Comparison of ENCODE assay signal across 1 mouse cellular context in the genomic region with DNA sequence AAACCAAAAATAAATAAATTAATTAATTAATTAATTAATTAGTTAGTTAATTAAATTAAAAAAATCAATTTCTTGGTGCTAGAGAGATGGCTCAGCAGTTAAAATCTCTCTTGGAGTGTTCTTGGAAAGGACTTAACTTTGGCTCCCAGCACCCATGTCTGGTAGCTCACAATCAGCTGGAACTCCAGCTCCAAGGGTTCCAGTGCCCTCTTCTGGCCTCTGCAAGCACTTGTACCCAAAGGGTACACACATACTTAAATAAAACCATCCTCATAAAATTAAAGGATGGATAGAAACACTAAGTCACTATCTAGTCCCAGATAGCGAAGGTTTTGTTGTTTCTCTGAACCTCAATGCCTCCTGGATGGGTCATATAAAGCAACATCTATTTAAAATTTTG.
TF ChIP-seq lines count a peak whose summit lies in the region.

No protein-coding gene starts in this region.

TF ChIP-seq in CH12.LX, 34 proteins besides CTCF, POLR2A, EP300 and RAD21:
- TF ChIP-seq KAT2A (IDR thresholded peaks at IDR 0.05; ENCODE audit: insufficient replicate concordance, low read length), result no peak
- no peak for TF ChIP-seq JUND (conservative IDR thresholded peaks at IDR 0.05; ENCODE audit: low read depth, low read length)
- TF ChIP-seq CHD2 (IDR thresholded peaks at IDR 0.05; ENCODE audit: low read length), result no peak
- no peak for TF ChIP-seq USF2 (conservative IDR thresholded peaks at IDR 0.05; ENCODE audit: low read depth, low read length)
- TF ChIP-seq ZKSCAN1 (IDR thresholded peaks at IDR 0.05; ENCODE audit: borderline replicate concordance, low read depth, low read length), result no peak
- no peak for TF ChIP-seq HCFC1 (IDR thresholded peaks at IDR 0.05; ENCODE audit: low read depth, low read length)
- no peak for TF ChIP-seq E2F4 (IDR thresholded peaks at IDR 0.05; ENCODE audit: insufficient replicate concordance, low read depth, low read length)
- no peak for TF ChIP-seq BHLHE40 (IDR thresholded peaks at IDR 0.05; ENCODE audit: low read depth, low read length)
- no peak for TF ChIP-seq SIN3A (IDR thresholded peaks at IDR 0.05; ENCODE audit: low read length)
